Mouse (Mus musculus) myocyte (in vitro differentiated cells): ENCODE measurements at regions not wholly inside any gene's neighbourhood (a gene's known extent, or its start where the extent isn't known, plus 50 kb on each side); places are given as distances from the start of the nearest gene placed in this dataset.

ENCODE experiments used
- MAX ChIP-seq: IDR thresholded peaks from one replicate; pipeline ENCODE4 v1.6.1; 2011; ENCODE audit warnings: low read depth, mild to moderate bottlenecking, control low read depth
- USF1 ChIP-seq: IDR thresholded peaks from one replicate; pipeline ENCODE4 v1.6.1; 2011; ENCODE audit warnings: low read depth, mild to moderate bottlenecking, control low read depth, moderate library complexity

- TF ChIP-seq MAX (no peak), USF1 (no peak)
These were observed 188.7 kb downstream of the Ifng start for GRCm38 (mm10) chr10:118629360-118630040.
